Mouse (Mus musculus): ENCODE data around the gene Mthfd1. TPM values are rescaled to one million over a fixed set of nuclear protein-coding genes. Genes with fewer than 3 reads are reported as not detected.
A peak's percentile ranks its signal among the peaks of the same experiment; 100 is the strongest.

Gene Mthfd1
- polyA plus RNA-seq, 1 experiment from 2014 or later = 49.5 TPM

GRCm38 (mm10) chr12:76311227-76311626 lies 56.1 kb downstream of the Mthfd1 start:
- ATAC-seq (ENCODE audit: low FRiP score) (no peak), DNase-seq (ENCODE audit: low spot score) (no peak)
- H3K27ac ChIP-seq (ENCODE audit: low read depth, low read length) = no peak overlapping the region
- H3K4me2 ChIP-seq (replicated peaks; ENCODE audit: low read depth, low read length) = no peak overlapping the region
- no peak overlapping the region for H3K4me3 ChIP-seq (ENCODE audit: low read depth, low read length)
- H3K27me3 ChIP-seq (ENCODE audit: control insufficient read depth, insufficient read depth, low read length) = no peaks in the 10 kb centered on the region
- H3K9me3 ChIP-seq (ENCODE audit: control insufficient read depth, low read length) = no peaks in the 10 kb centered on the region
- no peak overlapping the region for H3K9ac ChIP-seq (ENCODE audit: low read depth, low read length)
- H3K36me3 ChIP-seq (ENCODE audit: control insufficient read depth, insufficient read depth, low read length) = no peaks in the 10 kb centered on the region
- no peaks in the 10 kb centered on the region; the same call in 1 of the 2 replicates for H3K4me1 ChIP-seq (replicated peaks; ENCODE audit: control insufficient read depth, insufficient read depth, low read length)
- 96% methylated on average over 9 of the region's 9 CpGs for WGBS

- 94% methylated on average over 8 of the region's 8 CpGs for WGBS
- Histone ChIP-seq H3K9ac (ENCODE audit: low read depth, low read length) (no peak overlapping the region), H3K9me3 (ENCODE audit: control insufficient read depth, low read length) (no peaks in the 10 kb centered on the region), H3K4me2 (replicated peaks; ENCODE audit: low read depth, low read length) (no peak overlapping the region), H3K27ac (ENCODE audit: low read depth, low read length) (no peak overlapping the region), H3K4me3 (ENCODE audit: low read depth, low read length) (no peak overlapping the region), H3K4me1 (replicated peaks; ENCODE audit: control insufficient read depth, insufficient read depth, low read length) (no peaks in the 10 kb centered on the region; the same call in 1 of the 2 replicates), H3K36me3 (ENCODE audit: control insufficient read depth, insufficient read depth, low read length) (no peaks in the 10 kb centered on the region), H3K27me3 (ENCODE audit: control insufficient read depth, insufficient read depth, low read length) (no peaks in the 10 kb centered on the region)
- DNase-seq (ENCODE audit: low spot score) (no peak), ATAC-seq (ENCODE audit: low FRiP score) (no peak)
These were observed 56.9 kb downstream of the Mthfd1 start for GRCm38 (mm10) chr12:76311951-76312350.

GRCm38 (mm10) chr12:76318282-76319212 lies 63.4 kb downstream of the Mthfd1 start:
- no peak overlapping the region for H3K9ac ChIP-seq (ENCODE audit: low read depth, low read length)
- H3K4me2 ChIP-seq (replicated peaks; ENCODE audit: low read depth, low read length) = no peak overlapping the region
- no peaks in the 10 kb centered on the region for H3K4me1 ChIP-seq (replicated peaks; ENCODE audit: control insufficient read depth, insufficient read depth, low read length)
- no peaks in the 10 kb centered on the region for H3K27me3 ChIP-seq (ENCODE audit: control insufficient read depth, insufficient read depth, low read length)
- WGBS = 83% methylated on average over 9 of the region's 9 CpGs
- H3K36me3 ChIP-seq (ENCODE audit: control insufficient read depth, insufficient read depth, low read length) = no peaks in the 10 kb centered on the region
- DNase-seq (ENCODE audit: low spot score) (no peak), ATAC-seq (ENCODE audit: low FRiP score) (no peak)
- no peaks in the 10 kb centered on the region for H3K9me3 ChIP-seq (ENCODE audit: control insufficient read depth, low read length)
- 0 out of 2 replicates have a peak overlapping the region, but pooled peaks have one; percentile 24 for H3K27ac ChIP-seq (ENCODE audit: low read depth, low read length)
- no peak overlapping the region for H3K4me3 ChIP-seq (ENCODE audit: low read depth, low read length)

- 2% methylated on average over 52 of the region's 53 CpGs for WGBS
- no peak within 1 kb of the TSS for H3K27ac ChIP-seq (ENCODE audit: low read depth, low read length)
- H3K27me3 ChIP-seq (ENCODE audit: control insufficient read depth, insufficient read depth, low read length) = no peaks in the 10 kb centered on the region
- peak within 1 kb of the TSS; percentile 79 for H3K9ac ChIP-seq (ENCODE audit: low read depth, low read length)
- DNase-seq (ENCODE audit: low spot score) = peak; percentile 90
- peak within 1 kb of the TSS; percentile 60 for H3K4me3 ChIP-seq (ENCODE audit: low read depth, low read length)
- no peaks in the 10 kb centered on the region for H3K36me3 ChIP-seq (ENCODE audit: control insufficient read depth, insufficient read depth, low read length)
- peak within 1 kb of the TSS; percentile 89 for H3K4me2 ChIP-seq (replicated peaks; ENCODE audit: low read depth, low read length)
- H3K4me1 ChIP-seq (replicated peaks; ENCODE audit: control insufficient read depth, insufficient read depth, low read length) = 0 out of 2 replicates have a peak, but pooled peaks cover 2% of the 10 kb centered on the region
- ATAC-seq (ENCODE audit: low FRiP score) = peak; percentile 99
- H3K9me3 ChIP-seq (ENCODE audit: control insufficient read depth, low read length) = no peaks in the 10 kb centered on the region
These were observed 69.8 kb downstream of the Mthfd1 start, which contains the start of gene Akap5 for GRCm38 (mm10) chr12:76324679-76325431. Gene Akap5 (plus strand): TSS chr12:76324891.

- H3K27ac ChIP-seq (ENCODE audit: low read depth, low read length) = no peak overlapping the region
- ATAC-seq (ENCODE audit: low FRiP score) (no peak), DNase-seq (ENCODE audit: low spot score) (no peak)
- no peaks in the 10 kb centered on the region for H3K9me3 ChIP-seq (ENCODE audit: control insufficient read depth, low read length)
- WGBS = 91% methylated on average over 23 of the region's 23 CpGs
- no peak overlapping the region for H3K4me3 ChIP-seq (ENCODE audit: low read depth, low read length)
- H3K4me2 ChIP-seq (replicated peaks; ENCODE audit: low read depth, low read length) = no peak overlapping the region
- no peak overlapping the region for H3K9ac ChIP-seq (ENCODE audit: low read depth, low read length)
- no peaks in the 10 kb centered on the region for H3K36me3 ChIP-seq (ENCODE audit: control insufficient read depth, insufficient read depth, low read length)
- H3K27me3 ChIP-seq (ENCODE audit: control insufficient read depth, insufficient read depth, low read length) = no peaks in the 10 kb centered on the region
- 0 out of 2 replicates have a peak, but pooled peaks cover 2% of the 10 kb centered on the region for H3K4me1 ChIP-seq (replicated peaks; ENCODE audit: control insufficient read depth, insufficient read depth, low read length)
These were observed 71.5 kb downstream of the Mthfd1 start for GRCm38 (mm10) chr12:76326437-76327220.

- H3K27me3 ChIP-seq (ENCODE audit: control insufficient read depth, insufficient read depth, low read length) = no peaks in the 10 kb centered on the region
- no peak for DNase-seq (ENCODE audit: low spot score)
- ATAC-seq (ENCODE audit: low FRiP score) = no peak
- H3K36me3 ChIP-seq (ENCODE audit: control insufficient read depth, insufficient read depth, low read length) = no peaks in the 10 kb centered on the region
- no peak overlapping the region for H3K9ac ChIP-seq (ENCODE audit: low read depth, low read length)
- H3K27ac ChIP-seq (ENCODE audit: low read depth, low read length) = no peak overlapping the region
- 0 out of 2 replicates have a peak, but pooled peaks cover 2% of the 10 kb centered on the region for H3K4me1 ChIP-seq (replicated peaks; ENCODE audit: control insufficient read depth, insufficient read depth, low read length)
- H3K4me3 ChIP-seq (ENCODE audit: low read depth, low read length) = no peak overlapping the region
- WGBS = 88% methylated on average over 6 of the region's 6 CpGs
- H3K4me2 ChIP-seq (replicated peaks; ENCODE audit: low read depth, low read length) = no peak overlapping the region
- H3K9me3 ChIP-seq (ENCODE audit: control insufficient read depth, low read length) = no peaks in the 10 kb centered on the region
These were observed 73.7 kb downstream of the Mthfd1 start for GRCm38 (mm10) chr12:76328567-76329354.

GRCm38 (mm10) chr12:76333688-76334087 lies 78.6 kb downstream of the Mthfd1 start:
- Histone ChIP-seq H3K9me3 (ENCODE audit: control insufficient read depth, low read length) (no peaks in the 10 kb centered on the region), H3K9ac (ENCODE audit: low read depth, low read length) (no peak overlapping the region), H3K27ac (ENCODE audit: low read depth, low read length) (no peak overlapping the region), H3K4me1 (replicated peaks; ENCODE audit: control insufficient read depth, insufficient read depth, low read length) (no peaks in the 10 kb centered on the region), H3K27me3 (ENCODE audit: control insufficient read depth, insufficient read depth, low read length) (no peaks in the 10 kb centered on the region), H3K4me3 (ENCODE audit: low read depth, low read length) (no peak overlapping the region), H3K36me3 (ENCODE audit: control insufficient read depth, insufficient read depth, low read length) (no peaks in the 10 kb centered on the region), H3K4me2 (replicated peaks; ENCODE audit: low read depth, low read length) (no peak overlapping the region)
- DNase-seq (ENCODE audit: low spot score) (no peak), ATAC-seq (ENCODE audit: low FRiP score) (no peak)
- WGBS = 94% methylated on average over 5 of the region's 5 CpGs

Measured in hindbrain, embryonic 11.5 days (tissue).